Mouse (Mus musculus) spleen, adult 12 weeks (tissue): ENCODE measurements around the gene Flt3.

Source experiments
- DNase-seq: peaks from one replicate; pipeline ENCODE4 v3.0.0; 2022; ENCODE audit warnings: low spot score

Gene Flt3

GRCm38 (mm10) chr5:147399843-147400504, at the start of gene Flt3:
TSS of gene Flt3 (minus strand) at chr5:147400489.
- no peak for DNase-seq

GRCm38 (mm10) chr5:147448933-147449332, 48.6 kb upstream of the Flt3 start:
- DNase-seq = no peak

DNA sequence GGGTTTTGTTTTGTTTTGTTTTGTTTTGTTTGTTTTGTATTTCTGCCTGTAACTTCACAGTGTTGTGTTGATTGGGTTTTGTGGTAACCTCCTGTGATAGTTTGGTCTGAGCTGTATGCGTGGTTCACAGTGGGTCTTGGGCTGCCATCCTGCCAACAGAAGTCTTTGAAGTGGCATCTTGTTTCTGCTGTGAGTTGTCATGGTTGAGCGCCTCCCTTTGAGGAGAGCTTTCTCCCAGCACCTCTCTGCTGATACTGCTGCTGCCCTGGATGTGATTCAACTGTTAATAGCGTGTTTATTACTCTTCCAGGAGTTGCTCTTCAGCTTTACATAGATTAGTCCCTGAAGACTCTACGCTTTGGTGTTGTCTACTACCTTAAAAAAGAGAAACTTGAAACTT, 48.2 kb upstream of the Flt3 start:
- DNase-seq = no peak

DNA sequence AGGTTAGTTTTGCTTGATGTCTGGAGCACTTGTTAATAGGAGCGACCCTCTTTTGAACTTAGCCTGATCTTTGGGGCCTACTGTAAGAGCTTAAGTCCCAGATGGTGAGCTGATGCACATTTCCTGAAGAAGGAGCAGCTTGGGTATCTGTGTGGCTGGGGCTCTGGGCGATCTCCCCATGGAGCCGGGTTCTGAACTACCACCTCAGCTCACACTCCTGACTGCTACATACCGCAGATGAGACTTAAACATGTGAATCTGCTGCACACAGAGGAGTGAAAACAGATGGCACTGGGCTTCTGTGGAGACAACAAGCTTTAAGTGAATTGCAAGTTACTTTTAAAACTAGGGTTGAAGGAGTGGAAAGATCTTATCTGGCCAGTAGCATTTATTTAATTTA, 45.0 kb upstream of the Flt3 start:
- no peak for DNase-seq

GRCm38 (mm10) chr5:147444757-147445156, 44.5 kb upstream of the Flt3 start:
- DNase-seq = no peak

- no peak for DNase-seq
Measured at GRCm38 (mm10) chr5:147444298-147444697, 44.0 kb upstream of the Flt3 start.

DNA sequence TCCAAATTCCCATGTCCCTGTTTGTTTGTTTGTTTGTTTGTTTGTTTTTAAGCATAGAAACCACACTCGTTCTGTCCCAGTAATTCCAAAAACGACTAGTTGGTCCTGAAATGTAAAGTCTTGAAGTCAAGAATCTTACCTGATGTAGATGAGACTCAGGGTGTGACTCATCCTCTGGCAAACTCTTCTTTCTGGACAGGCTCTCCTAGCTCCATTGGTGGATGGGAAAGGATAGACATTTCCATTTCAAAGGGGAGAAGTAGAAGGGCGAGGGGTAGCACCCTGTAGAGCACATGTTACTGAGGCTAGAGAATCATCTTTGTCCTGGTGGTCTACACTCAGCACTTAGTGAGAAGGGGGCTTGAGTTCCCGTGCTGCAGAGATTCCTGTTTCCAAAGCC, 42.5 kb upstream of the Flt3 start:
- DNase-seq = no peak

DNA sequence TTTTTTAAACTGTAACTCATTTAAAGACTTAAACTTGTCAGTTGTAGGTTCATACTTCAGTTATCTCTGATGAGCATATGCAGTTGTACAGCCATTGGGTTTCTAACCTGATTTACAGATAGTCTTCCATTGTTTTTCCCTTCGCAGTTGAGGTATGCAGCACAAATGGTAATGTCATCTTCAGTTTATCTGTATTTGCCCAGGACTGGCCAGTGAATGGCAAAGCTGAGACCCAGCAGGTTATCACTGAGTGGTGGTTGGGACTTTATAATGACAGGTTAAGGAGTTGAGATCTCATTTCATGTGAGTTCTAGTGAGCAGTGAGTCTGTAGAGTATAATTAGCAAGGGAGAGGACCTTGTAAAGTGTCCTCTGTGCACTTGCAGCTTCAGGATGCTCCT, 41.7 kb upstream of the Flt3 start:
- no peak for DNase-seq

- no peak for DNase-seq
Measured at GRCm38 (mm10) chr5:147440996-147441507, 40.8 kb upstream of the Flt3 start.

- DNase-seq = no peak
Measured at GRCm38 (mm10) chr5:147436491-147436890, 36.2 kb upstream of the Flt3 start.

GRCm38 (mm10) chr5:147435751-147436150, 35.5 kb upstream of the Flt3 start:
- DNase-seq = no peak

DNA sequence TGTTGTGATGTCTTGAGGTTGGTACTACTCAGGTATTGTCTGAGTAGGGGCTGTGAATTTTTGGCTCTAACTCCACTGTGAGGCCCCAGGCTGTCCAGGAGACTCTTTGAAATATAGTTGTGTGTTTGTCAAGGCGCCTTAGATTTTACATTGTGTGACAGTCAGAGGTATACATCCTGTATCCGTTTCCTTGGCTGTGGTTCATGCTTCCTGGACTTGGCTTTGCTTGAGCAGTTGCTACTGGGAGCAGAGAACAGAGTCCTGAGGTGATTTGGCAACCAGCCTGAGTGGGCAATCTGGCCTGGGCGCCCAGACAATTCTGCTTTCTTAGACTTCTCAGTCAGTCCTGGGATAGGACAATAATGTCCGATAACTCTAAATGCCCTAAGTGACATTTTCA, 34.9 kb upstream of the Flt3 start:
- no peak for DNase-seq

GRCm38 (mm10) chr5:147432927-147433326, 32.6 kb upstream of the Flt3 start:
- DNase-seq = no peak

- DNase-seq = peak; percentile 46
Measured at GRCm38 (mm10) chr5:147430936-147431839, 30.9 kb upstream of the Flt3 start.

GRCm38 (mm10) chr5:147430361-147430935, 30.2 kb upstream of the Flt3 start:
- DNase-seq = no peak

- DNase-seq = peak; percentile 95
Measured at GRCm38 (mm10) chr5:147429535-147430305, 29.4 kb upstream of the Flt3 start, which contains the start of gene Pan3. TSS of gene Pan3 (plus strand) at chr5:147430161.

DNA sequence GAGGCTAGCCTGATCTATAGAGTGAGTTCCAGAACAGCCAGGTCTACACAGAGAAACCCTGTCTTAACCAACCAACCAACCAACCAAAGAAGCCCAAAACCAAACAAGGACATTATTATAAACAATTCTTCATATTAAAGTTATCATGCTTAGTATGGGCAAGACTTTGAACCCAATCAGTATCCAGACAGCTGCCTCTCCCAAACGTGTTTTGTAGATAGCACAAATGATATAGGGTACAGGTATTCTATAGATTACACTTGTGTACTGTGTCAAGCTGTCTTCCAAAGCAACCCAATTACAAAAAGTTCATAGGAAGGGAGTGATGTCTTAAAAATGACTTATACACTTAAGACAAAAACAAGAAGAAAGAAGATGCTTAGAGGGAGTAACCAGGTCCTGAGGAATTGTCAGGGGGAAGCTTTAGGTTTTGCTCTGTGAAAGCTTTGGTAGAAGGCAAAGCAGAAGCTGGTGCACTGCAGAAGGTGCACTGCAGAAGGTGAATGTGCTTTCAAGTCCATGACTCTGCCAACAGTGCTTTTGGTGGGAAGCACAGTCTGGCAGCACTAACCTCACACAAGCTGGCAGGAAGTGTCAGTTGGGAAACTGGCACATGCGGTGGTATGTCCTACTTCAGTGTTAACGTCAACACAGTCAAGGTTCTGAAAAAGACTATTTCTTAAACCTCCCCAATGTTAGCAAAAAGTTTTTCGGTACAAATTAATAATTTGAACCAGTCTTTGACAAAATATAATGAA, 25.9 kb upstream of the Flt3 start:
- DNase-seq = no peak

DNA sequence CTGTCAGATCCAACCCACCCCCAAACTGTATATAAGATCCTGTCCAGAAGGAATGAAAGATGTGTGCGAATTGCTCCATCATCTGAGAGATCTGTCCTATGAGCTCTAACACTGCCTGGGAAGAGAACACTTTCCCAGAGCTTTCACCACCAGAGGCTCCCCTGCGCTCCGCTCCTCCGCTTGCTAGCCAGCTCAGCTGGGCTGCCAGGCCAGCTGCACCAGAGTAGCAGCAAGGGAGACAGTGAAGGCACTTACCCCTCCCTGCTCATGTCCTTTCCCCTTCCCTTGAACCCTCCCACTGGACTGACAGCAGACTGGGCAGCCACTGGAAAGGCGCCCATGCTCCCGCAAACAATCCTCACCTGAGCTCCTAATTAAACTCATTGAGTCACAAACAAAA, 23.3 kb upstream of the Flt3 start:
- no peak for DNase-seq

- peak; percentile 29 for DNase-seq
Measured at GRCm38 (mm10) chr5:147418394-147419121, 18.3 kb upstream of the Flt3 start.

DNA sequence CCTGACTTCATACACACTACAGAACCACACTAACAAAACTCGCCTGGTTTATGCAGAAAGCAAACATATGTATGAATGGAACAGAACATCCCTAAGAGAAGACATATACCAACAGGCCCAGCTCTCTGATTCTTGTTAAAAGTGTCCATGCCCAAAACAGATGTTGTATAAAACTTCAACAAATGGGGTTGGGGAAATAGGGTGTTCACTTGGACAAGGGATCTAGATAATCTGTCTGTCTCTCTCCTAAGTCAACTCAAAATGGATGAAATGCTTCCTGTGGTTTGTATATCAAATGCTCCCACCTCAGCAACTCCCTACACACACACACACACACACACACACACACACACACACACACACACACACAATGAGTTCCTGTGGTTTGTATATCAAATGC, 17.7 kb upstream of the Flt3 start:
- DNase-seq = no peak

GRCm38 (mm10) chr5:147410585-147410984, 10.3 kb upstream of the Flt3 start:
- no peak for DNase-seq
